Mouse (Mus musculus): ENCODE measurements around the gene Cdh3. TPM values are rescaled to one million over a fixed set of nuclear protein-coding genes. Genes with fewer than 3 reads are reported as not detected.
A peak's percentile ranks its signal among the peaks of the same experiment; 100 is the strongest.

Cdh3 gene
- polyA plus RNA-seq, 1 experiment = 1.2 TPM

DNA sequence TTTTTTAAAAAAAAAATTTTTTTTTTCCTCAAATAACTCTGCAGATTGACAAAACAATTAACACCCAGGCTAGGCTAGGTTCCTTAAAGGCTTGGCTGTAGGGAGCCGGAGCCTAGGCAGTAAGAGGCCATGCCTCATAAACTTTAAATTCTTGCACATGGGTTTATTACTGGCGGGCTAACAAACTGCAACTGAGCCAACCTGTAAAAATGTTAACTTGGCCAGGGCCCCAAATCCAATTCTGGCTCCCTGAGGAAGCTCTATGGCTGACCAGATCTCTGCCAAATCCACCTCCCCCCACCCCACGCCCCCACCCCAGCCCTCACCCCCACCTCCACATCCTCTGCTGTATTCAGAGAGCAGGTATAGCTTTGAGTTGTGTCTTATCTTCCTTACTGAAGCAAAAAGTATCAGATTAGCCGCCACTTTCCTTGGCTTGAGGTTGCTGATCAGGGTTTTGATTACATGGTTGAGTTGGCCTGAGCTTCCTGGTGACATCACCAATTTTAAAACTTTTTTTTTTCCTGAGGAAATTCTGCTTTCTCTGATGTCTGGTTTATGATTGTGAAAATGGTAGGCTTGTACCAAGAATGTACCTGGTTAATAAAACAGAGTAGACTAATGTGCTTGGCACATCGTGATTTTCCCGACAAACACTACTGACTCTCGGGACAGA is 1.9 kb downstream of the Cdh3 start:
- no peak overlapping the region for H3K4me3 ChIP-seq (ENCODE audit: control insufficient read depth, low read depth, low read length)
- peaks cover 6% of the 10 kb centered on the region for H3K4me1 ChIP-seq (ENCODE audit: control insufficient read depth, insufficient read depth, low read length)
- H3K36me3 ChIP-seq (ENCODE audit: control insufficient read depth, insufficient read depth, low read length) = no peaks in the 10 kb centered on the region
- H3K27me3 ChIP-seq (ENCODE audit: control insufficient read depth, insufficient read depth, low read length) = no peaks in the 10 kb centered on the region
- TF ChIP-seq CTCF (IDR thresholded peaks at IDR 0.05; ENCODE audit: control insufficient read depth, insufficient read depth, insufficient replicate concordance, low read depth, low read length) (no peak), POLR2A (IDR thresholded peaks at IDR 0.05; ENCODE audit: control insufficient read depth, low read depth, low read length) (no peak)
- H3K27ac ChIP-seq (ENCODE audit: control insufficient read depth, insufficient read depth, low read depth, low read length) = no peak overlapping the region

DNA sequence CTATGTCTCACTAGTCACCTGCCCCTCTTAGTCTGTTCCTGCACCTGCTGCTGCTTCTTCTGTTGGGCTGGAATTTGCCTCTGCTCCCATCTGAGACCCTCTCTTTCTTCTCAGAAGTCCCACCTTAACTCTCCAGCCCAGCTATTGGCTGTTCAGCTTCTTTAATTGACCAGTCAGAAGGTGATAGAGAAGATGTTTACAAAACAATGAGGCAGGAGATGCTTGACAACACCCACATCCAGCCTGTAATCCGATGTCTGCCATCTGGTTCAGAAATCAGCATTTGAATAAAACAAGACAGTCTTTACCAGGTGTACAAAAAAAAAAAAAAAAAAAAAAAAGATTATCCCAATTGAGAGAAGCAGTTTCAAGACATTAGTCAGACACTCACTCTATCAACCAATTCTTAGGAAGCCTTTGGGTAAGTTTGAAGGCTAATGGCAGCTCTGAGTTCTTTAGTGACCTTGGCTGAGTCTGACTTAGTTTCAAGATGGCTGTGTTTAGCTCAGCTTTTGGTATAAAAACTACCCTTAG is 5.3 kb downstream of the Cdh3 start:
- TF ChIP-seq CTCF (IDR thresholded peaks at IDR 0.05; ENCODE audit: control insufficient read depth, insufficient read depth, insufficient replicate concordance, low read depth, low read length) (no peak), POLR2A (IDR thresholded peaks at IDR 0.05; ENCODE audit: control insufficient read depth, low read depth, low read length) (no peak)
- H3K27ac ChIP-seq (ENCODE audit: control insufficient read depth, insufficient read depth, low read depth, low read length) = no peak overlapping the region
- no peaks in the 10 kb centered on the region for H3K27me3 ChIP-seq (ENCODE audit: control insufficient read depth, insufficient read depth, low read length)
- no peaks in the 10 kb centered on the region for H3K36me3 ChIP-seq (ENCODE audit: control insufficient read depth, insufficient read depth, low read length)
- H3K4me1 ChIP-seq (ENCODE audit: control insufficient read depth, insufficient read depth, low read length) = peaks cover 6% of the 10 kb centered on the region
- H3K4me3 ChIP-seq (ENCODE audit: control insufficient read depth, low read depth, low read length) = no peak overlapping the region

DNA sequence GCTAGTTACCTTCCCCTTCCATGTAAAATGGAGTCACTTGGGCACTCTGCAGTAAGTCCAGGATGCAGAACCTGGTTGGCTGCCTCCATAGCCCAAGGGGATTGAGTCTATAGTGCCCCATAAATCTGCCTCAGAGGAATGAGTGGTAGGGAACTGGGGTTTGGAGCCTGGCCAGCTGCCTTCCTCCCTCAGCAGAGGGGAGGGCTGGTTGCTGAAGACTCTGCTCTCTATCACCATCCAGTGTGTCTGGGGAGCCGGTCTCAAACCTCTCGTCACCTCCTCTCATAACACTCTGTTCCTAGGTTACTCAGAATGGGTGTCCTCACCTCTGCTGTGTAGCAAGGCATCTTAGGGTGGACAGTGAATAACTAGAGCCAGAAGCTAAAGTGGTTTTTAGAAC is 5.9 kb downstream of the Cdh3 start:
- no peak overlapping the region for H3K27ac ChIP-seq (ENCODE audit: control insufficient read depth, insufficient read depth, low read depth, low read length)
- H3K27me3 ChIP-seq (ENCODE audit: control insufficient read depth, insufficient read depth, low read length) = no peaks in the 10 kb centered on the region
- H3K4me1 ChIP-seq (ENCODE audit: control insufficient read depth, insufficient read depth, low read length) = peaks cover 3% of the 10 kb centered on the region
- H3K4me3 ChIP-seq (ENCODE audit: control insufficient read depth, low read depth, low read length) = no peak overlapping the region
- H3K36me3 ChIP-seq (ENCODE audit: control insufficient read depth, insufficient read depth, low read length) = no peaks in the 10 kb centered on the region
- TF ChIP-seq POLR2A (IDR thresholded peaks at IDR 0.05; ENCODE audit: control insufficient read depth, low read depth, low read length) (no peak), CTCF (IDR thresholded peaks at IDR 0.05; ENCODE audit: control insufficient read depth, insufficient read depth, insufficient replicate concordance, low read depth, low read length) (0 out of 2 replicates have a peak, but pooled peaks have one; percentile 2)

DNA sequence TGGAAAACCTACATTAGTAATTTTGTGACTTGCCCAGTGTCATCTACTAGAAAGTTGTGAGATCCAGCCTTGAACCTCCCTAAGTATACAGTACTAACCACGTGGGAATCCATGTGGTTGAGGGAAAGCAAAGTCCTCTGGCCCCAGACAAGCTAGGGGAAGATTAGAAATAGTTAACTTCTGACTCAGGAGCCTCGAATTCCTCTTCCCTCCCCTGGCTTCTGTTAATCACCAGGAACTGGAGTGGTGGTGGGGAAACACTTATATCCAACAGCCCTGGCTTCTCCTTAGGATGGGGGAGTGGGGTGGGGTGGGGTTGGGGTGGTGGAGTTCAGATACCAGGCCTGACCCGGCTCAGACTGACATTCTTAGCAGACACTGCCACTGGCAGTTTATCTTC is 8.1 kb downstream of the Cdh3 start:
- no peaks in the 10 kb centered on the region for H3K27me3 ChIP-seq (ENCODE audit: control insufficient read depth, insufficient read depth, low read length)
- H3K36me3 ChIP-seq (ENCODE audit: control insufficient read depth, insufficient read depth, low read length) = no peaks in the 10 kb centered on the region
- H3K27ac ChIP-seq (ENCODE audit: control insufficient read depth, insufficient read depth, low read depth, low read length) = no peak overlapping the region
- TF ChIP-seq POLR2A (IDR thresholded peaks at IDR 0.05; ENCODE audit: control insufficient read depth, low read depth, low read length) (no peak), CTCF (IDR thresholded peaks at IDR 0.05; ENCODE audit: control insufficient read depth, insufficient read depth, insufficient replicate concordance, low read depth, low read length) (no peak)
- no peak overlapping the region for H3K4me3 ChIP-seq (ENCODE audit: control insufficient read depth, low read depth, low read length)
- no peaks in the 10 kb centered on the region for H3K4me1 ChIP-seq (ENCODE audit: control insufficient read depth, insufficient read depth, low read length)

DNA sequence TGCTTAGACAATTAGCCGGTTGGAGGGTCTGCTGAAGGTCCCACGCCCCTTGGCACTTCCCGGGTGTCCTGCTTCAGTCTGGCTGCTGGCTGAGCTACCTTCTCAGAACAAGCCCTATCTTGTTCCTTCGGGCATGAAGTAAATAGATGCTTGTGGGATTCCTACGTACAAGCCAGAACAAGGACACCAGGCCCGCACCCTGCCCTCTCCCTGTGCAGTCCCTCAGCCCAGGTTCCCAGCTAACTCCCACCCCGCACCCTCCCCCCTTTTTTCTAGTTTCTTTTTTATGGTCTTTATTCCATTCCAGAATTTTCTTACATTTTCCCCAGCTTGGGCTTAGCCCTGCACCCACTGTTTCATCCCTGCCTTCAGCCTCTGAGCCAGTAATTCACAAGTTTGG is 9.9 kb downstream of the Cdh3 start:
- Histone ChIP-seq H3K4me3 (ENCODE audit: control insufficient read depth, low read depth, low read length) (no peak overlapping the region), H3K4me1 (ENCODE audit: control insufficient read depth, insufficient read depth, low read length) (no peaks in the 10 kb centered on the region), H3K36me3 (ENCODE audit: control insufficient read depth, insufficient read depth, low read length) (no peaks in the 10 kb centered on the region), H3K27me3 (ENCODE audit: control insufficient read depth, insufficient read depth, low read length) (no peaks in the 10 kb centered on the region), H3K27ac (ENCODE audit: control insufficient read depth, insufficient read depth, low read depth, low read length) (no peak overlapping the region)
- no peak for TF ChIP-seq CTCF (IDR thresholded peaks at IDR 0.05; ENCODE audit: control insufficient read depth, insufficient read depth, insufficient replicate concordance, low read depth, low read length)
- TF ChIP-seq POLR2A (IDR thresholded peaks at IDR 0.05; ENCODE audit: control insufficient read depth, low read depth, low read length) = no peak

DNA sequence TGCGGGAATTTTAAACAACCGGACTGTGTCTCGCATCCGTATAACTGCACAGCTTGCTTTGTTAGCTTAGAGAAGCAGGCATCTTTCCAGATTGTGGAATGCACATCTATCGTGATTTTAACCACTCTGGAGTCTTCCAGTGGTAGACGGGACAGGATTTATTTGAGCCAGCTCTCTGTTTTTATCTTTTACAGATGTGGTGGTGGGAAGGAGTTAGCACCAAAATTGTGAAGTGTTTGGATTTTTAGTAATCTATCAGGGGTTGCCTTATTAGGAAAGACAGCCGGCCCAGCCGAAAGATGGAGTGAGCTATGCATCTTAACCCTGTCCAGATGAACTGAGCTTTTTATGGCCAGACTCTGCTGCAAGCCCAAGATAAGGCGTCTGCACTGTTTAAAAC is 11.2 kb downstream of the Cdh3 start:
- TF ChIP-seq POLR2A (IDR thresholded peaks at IDR 0.05; ENCODE audit: control insufficient read depth, low read depth, low read length) (no peak), CTCF (IDR thresholded peaks at IDR 0.05; ENCODE audit: control insufficient read depth, insufficient read depth, insufficient replicate concordance, low read depth, low read length) (no peak)
- Histone ChIP-seq H3K27me3 (ENCODE audit: control insufficient read depth, insufficient read depth, low read length) (no peaks in the 10 kb centered on the region), H3K27ac (ENCODE audit: control insufficient read depth, insufficient read depth, low read depth, low read length) (no peak overlapping the region), H3K36me3 (ENCODE audit: control insufficient read depth, insufficient read depth, low read length) (no peaks in the 10 kb centered on the region), H3K4me3 (ENCODE audit: control insufficient read depth, low read depth, low read length) (no peak overlapping the region), H3K4me1 (ENCODE audit: control insufficient read depth, insufficient read depth, low read length) (no peaks in the 10 kb centered on the region)

DNA sequence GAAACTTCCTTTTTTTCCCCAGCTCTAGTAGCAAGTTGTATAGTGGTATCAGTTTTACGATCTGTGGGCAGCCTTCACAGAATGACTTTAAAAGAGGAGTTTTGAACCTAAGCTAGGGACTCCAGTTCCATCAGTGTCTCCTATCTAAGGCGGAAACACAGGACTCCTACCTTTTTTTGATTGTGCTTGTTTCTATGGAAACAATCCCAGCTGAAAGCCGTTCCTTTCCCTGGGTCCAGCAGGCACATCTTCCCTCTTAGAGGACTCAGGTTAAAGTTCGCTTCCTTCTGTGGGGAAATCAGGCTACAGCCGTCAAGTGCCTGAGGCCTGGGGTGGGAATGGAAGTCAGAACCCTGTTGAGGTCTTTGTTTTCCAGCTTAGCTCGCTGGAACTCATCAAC is 16.0 kb downstream of the Cdh3 start:
- Histone ChIP-seq H3K27me3 (ENCODE audit: control insufficient read depth, insufficient read depth, low read length) (no peaks in the 10 kb centered on the region), H3K36me3 (ENCODE audit: control insufficient read depth, insufficient read depth, low read length) (no peaks in the 10 kb centered on the region)

More for the DNA sequence above, 16.0 kb downstream of the Cdh3 start:
- Histone ChIP-seq H3K4me1 (ENCODE audit: control insufficient read depth, insufficient read depth, low read length) (no peaks in the 10 kb centered on the region), H3K27ac (ENCODE audit: control insufficient read depth, insufficient read depth, low read depth, low read length) (no peak overlapping the region), H3K4me3 (ENCODE audit: control insufficient read depth, low read depth, low read length) (no peak overlapping the region)
- TF ChIP-seq CTCF (IDR thresholded peaks at IDR 0.05; ENCODE audit: control insufficient read depth, insufficient read depth, insufficient replicate concordance, low read depth, low read length) (no peak), POLR2A (IDR thresholded peaks at IDR 0.05; ENCODE audit: control insufficient read depth, low read depth, low read length) (no peak)
